9 mouse cellular contexts compared by ENCODE assay signal in the genomic region with DNA sequence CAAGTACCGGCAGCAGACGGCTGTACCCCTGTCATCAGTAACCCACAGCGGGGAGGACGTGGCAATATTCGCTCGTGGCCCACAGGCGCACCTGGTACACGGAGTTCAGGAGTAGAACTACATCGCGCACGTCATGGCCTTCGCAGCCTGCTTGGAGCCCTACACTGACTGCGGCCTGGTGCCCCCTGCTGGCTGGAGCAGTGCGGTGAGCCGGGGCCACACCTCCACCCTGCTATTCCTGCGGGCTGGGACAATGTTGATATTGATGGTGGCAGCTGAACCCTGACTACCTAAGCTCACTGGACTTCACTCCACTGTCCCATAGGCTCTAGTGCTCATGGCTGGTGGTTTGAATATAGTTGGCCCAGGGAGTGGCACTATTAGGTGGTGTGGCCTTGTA. TPM values are rescaled to one million over a fixed set of nuclear protein-coding genes. Genes with fewer than 3 reads are reported as not detected.
A peak's percentile ranks its signal among the peaks of the same experiment; 100 is the strongest.
DNase-seq lines count a peak whose midpoint lies in the region; ATAC-seq and TF ChIP-seq lines count a peak whose summit lies in the region.
"Had no signal": no experiment of that assay in that cellular context is flagged by ENCODE, and none has a peak within 500 bp of the region (broad histone marks: within the 10 kb centered on the region; RNA-seq: fewer than 3 reads in every experiment).

No protein-coding gene starts in this region.

- DNase-seq in midbrain, postnatal 0 days (ENCODE audit: low spot score): no peak
- DNase-seq in adrenal gland, adult 2 months: peak; percentile 56
- peak; percentile 36 for DNase-seq in lung, embryonic 14.5 days
- DNase-seq in thymus, postnatal 0 days (ENCODE audit: low spot score): peak; percentile 34
- no peak for DNase-seq in left cerebral cortex, postnatal 14 days (ENCODE audit: low spot score in 2 of 2)

- H3K4me3 ChIP-seq in midbrain, postnatal 0 days (ENCODE audit: low read depth, low read length): no peak overlapping the region
- no peak overlapping the region for H3K4me3 ChIP-seq in midbrain, embryonic 15.5 days
- H3K4me3 ChIP-seq in lung, embryonic 14.5 days (ENCODE audit: low read depth, low read length): no peak overlapping the region

- ATAC-seq in midbrain, postnatal 0 days (ENCODE audit: low FRiP score): no peak
- ATAC-seq in midbrain, embryonic 15.5 days (replicated peaks): no peak
- ATAC-seq in erythroid progenitor cell, adult 5-6 weeks (replicated peaks; ENCODE audit: low FRiP score, poor library complexity, severe bottlenecking): peak; percentile 44; the same call in 1 of the 2 replicates
- ATAC-seq in lung, embryonic 14.5 days (ENCODE audit: insufficient read depth): peak; percentile 62; the same call in 1 of the 2 replicates

- H3K4me2 ChIP-seq in midbrain, postnatal 0 days (ENCODE audit: low read depth, low read length, poor library complexity, severe bottlenecking): no peak overlapping the region
- H3K4me2 ChIP-seq in midbrain, embryonic 15.5 days: no peak overlapping the region
- H3K4me2 ChIP-seq in lung, embryonic 14.5 days: no peak overlapping the region

- intact Hi-C loops in left cerebral cortex, postnatal 14 days (cut with DNase I): no loop called here

- H3K27ac ChIP-seq in midbrain, postnatal 0 days (ENCODE audit: low read depth, low read length): no peak overlapping the region
- no peak overlapping the region for H3K27ac ChIP-seq in midbrain, embryonic 15.5 days
- no peak overlapping the region for H3K27ac ChIP-seq in lung, embryonic 14.5 days (ENCODE audit: low read depth)

- no peaks in the 10 kb centered on the region for H3K36me3 ChIP-seq in midbrain, postnatal 0 days (ENCODE audit: insufficient read depth, low read length)
- H3K36me3 ChIP-seq in midbrain, embryonic 15.5 days (replicated peaks): no peaks in the 10 kb centered on the region
- no peaks in the 10 kb centered on the region for H3K36me3 ChIP-seq in lung, embryonic 14.5 days (ENCODE audit: insufficient read depth)

- H3K9me3 ChIP-seq in midbrain, postnatal 0 days (ENCODE audit: low read length): no peaks in the 10 kb centered on the region
- no peaks in the 10 kb centered on the region for H3K9me3 ChIP-seq in midbrain, embryonic 15.5 days
- H3K9me3 ChIP-seq in lung, embryonic 14.5 days (ENCODE audit: low read depth, low read length): no peaks in the 10 kb centered on the region

- TF ChIP-seq CTCF in midbrain, postnatal 0 days (IDR thresholded peaks at IDR 0.05): 0 out of 2 replicates have a peak, but pooled peaks have one; percentile 20
- peak; percentile 73 for TF ChIP-seq CTCF in lung, embryonic 14.5 days (IDR thresholded peaks at IDR 0.05; ENCODE audit: low read depth)

- 53% methylated on average over 16 of the region's 16 CpGs for WGBS in midbrain, postnatal 0 days
- WGBS in midbrain, embryonic 15.5 days: 56% methylated on average over 16 of the region's 16 CpGs
- WGBS in lung, embryonic 14.5 days: 39% methylated on average over 16 of the region's 16 CpGs

- no peaks in the 10 kb centered on the region for H3K4me1 ChIP-seq in midbrain, postnatal 0 days (ENCODE audit: insufficient read depth, low read length)
- H3K4me1 ChIP-seq in midbrain, embryonic 15.5 days: no peaks in the 10 kb centered on the region
- no peaks in the 10 kb centered on the region for H3K4me1 ChIP-seq in lung, embryonic 14.5 days (ENCODE audit: insufficient read depth)

- H3K9ac ChIP-seq in midbrain, postnatal 0 days (replicated peaks; ENCODE audit: low read length, poor library complexity, severe bottlenecking): no peak overlapping the region
- no peak overlapping the region for H3K9ac ChIP-seq in midbrain, embryonic 15.5 days
- no peak overlapping the region for H3K9ac ChIP-seq in lung, embryonic 14.5 days

- H3K27me3 ChIP-seq in midbrain, postnatal 0 days (ENCODE audit: insufficient read depth, low read length): no peaks in the 10 kb centered on the region
- no peaks in the 10 kb centered on the region for H3K27me3 ChIP-seq in midbrain, embryonic 15.5 days (replicated peaks)
- H3K27me3 ChIP-seq in lung, embryonic 14.5 days (ENCODE audit: insufficient read depth, low read length): no peaks in the 10 kb centered on the region

RNA-seq across cellular contexts. Expression of a gene that starts 19.0 kb away (rescaled TPM):
- not detected in 2 replicates for total RNA-seq in midbrain, postnatal 0 days (2014; rRNA removed)
- not detected in 2 replicates for polyA plus RNA-seq in midbrain, postnatal 0 days (2015; fragmentation: Nextera tagmentation; extraction: Ambion mirVana)
- not detected in 2 replicates for polyA plus RNA-seq in midbrain, embryonic 15.5 days (2015; fragmentation: Nextera tagmentation; extraction: Ambion mirVana)
- total RNA-seq in adrenal gland, adult 2 months (2021): not detected
- polyA plus RNA-seq in adrenal gland, adult 2 months (2012; rRNA removed): not detected in 2 replicates
- total RNA-seq in erythroid progenitor cell, adult 5-6 weeks (2015; ENCODE audit: low replicate concordance): not detected in 2 replicates
- total RNA-seq in erythroid progenitor cell, adult 5-6 weeks (2017; ENCODE audit: low replicate concordance): not detected in 2 replicates
- not detected in 2 replicates for polyA plus RNA-seq in lung, embryonic 14.5 days (2014; fragmentation: Nextera tagmentation; extraction: Ambion mirVana)
- polyA plus RNA-seq in thymus, postnatal 0 days (2015; fragmentation: Nextera tagmentation; extraction: Ambion mirVana): 0.33 and 0.46 TPM in 2 replicates
- not detected for total RNA-seq in left cerebral cortex, postnatal 14 days (2021)
- polyA plus RNA-seq: frontal cortex, adult 2 months; neural tube, embryonic 11.5 days had no signal

RNA-seq across cellular contexts. Expression of a gene that starts 30.7 kb away (rescaled TPM):
- 0.49 TPM in 1 of 2 replicates, not detected in the other for total RNA-seq in midbrain, postnatal 0 days (2014; rRNA removed)
- not detected in 2 replicates for polyA plus RNA-seq in midbrain, postnatal 0 days (2015; fragmentation: Nextera tagmentation; extraction: Ambion mirVana)
- 0.09 TPM in 1 of 2 replicates, not detected in the other for polyA plus RNA-seq in midbrain, embryonic 15.5 days (2015; fragmentation: Nextera tagmentation; extraction: Ambion mirVana)
- not detected for total RNA-seq in adrenal gland, adult 2 months (2021)
- polyA plus RNA-seq in adrenal gland, adult 2 months (2012; rRNA removed): 0.08 and 0.30 TPM in 2 replicates
- not detected in 2 replicates for total RNA-seq in erythroid progenitor cell, adult 5-6 weeks (2015; ENCODE audit: low replicate concordance)
- total RNA-seq in erythroid progenitor cell, adult 5-6 weeks (2017; ENCODE audit: low replicate concordance): not detected in 2 replicates
- not detected in 2 replicates for polyA plus RNA-seq in lung, embryonic 14.5 days (2014; fragmentation: Nextera tagmentation; extraction: Ambion mirVana)
- 0.22 and 0.28 TPM in 2 replicates for polyA plus RNA-seq in thymus, postnatal 0 days (2015; fragmentation: Nextera tagmentation; extraction: Ambion mirVana)
- not detected for total RNA-seq in left cerebral cortex, postnatal 14 days (2021)
- polyA plus RNA-seq: frontal cortex, adult 2 months; neural tube, embryonic 11.5 days had no signal

RNA-seq across cellular contexts. Expression of a gene that starts 54.1 kb away (rescaled TPM):
- 0.38 TPM in 1 of 2 replicates, not detected in the other for total RNA-seq in midbrain, postnatal 0 days (2014; rRNA removed)
- polyA plus RNA-seq in midbrain, postnatal 0 days (2015; fragmentation: Nextera tagmentation; extraction: Ambion mirVana): not detected in 2 replicates
- not detected in 2 replicates for polyA plus RNA-seq in midbrain, embryonic 15.5 days (2015; fragmentation: Nextera tagmentation; extraction: Ambion mirVana)
- total RNA-seq in adrenal gland, adult 2 months (2021): not detected
- polyA plus RNA-seq in adrenal gland, adult 2 months (2012; rRNA removed): not detected in 2 replicates
- total RNA-seq in erythroid progenitor cell, adult 5-6 weeks (2015; ENCODE audit: low replicate concordance): not detected in 2 replicates
- not detected in 2 replicates for total RNA-seq in erythroid progenitor cell, adult 5-6 weeks (2017; ENCODE audit: low replicate concordance)
- not detected in 2 replicates for polyA plus RNA-seq in lung, embryonic 14.5 days (2014; fragmentation: Nextera tagmentation; extraction: Ambion mirVana)
- polyA plus RNA-seq in thymus, postnatal 0 days (2015; fragmentation: Nextera tagmentation; extraction: Ambion mirVana): 0.26 and 0.60 TPM in 2 replicates
- not detected for total RNA-seq in left cerebral cortex, postnatal 14 days (2021)
- polyA plus RNA-seq: frontal cortex, adult 2 months; neural tube, embryonic 11.5 days had no signal

Comparison
In these comparisons a context has a peak if more than half of its experiments do, and no peak if none do; other contexts are left out.
1. ATAC-seq: peak in erythroid progenitor cell, adult 5-6 weeks (single experiment) and lung, embryonic 14.5 days (single experiment); none in midbrain, postnatal 0 days (single experiment) and midbrain, embryonic 15.5 days (single experiment).
2. DNase-seq: peak in adrenal gland, adult 2 months (single experiment), lung, embryonic 14.5 days (single experiment) and thymus, postnatal 0 days (single experiment); none in midbrain, postnatal 0 days (single experiment) and left cerebral cortex, postnatal 14 days (0 of 2).